ENCODE assay signal across 8 mouse cellular contexts in genomic region chr7:47132180-47132930, GRCm38 (mm10). TPM values are rescaled to one million over a fixed set of nuclear protein-coding genes. Genes with fewer than 3 reads are reported as not detected.
DNase-seq lines count a peak whose midpoint lies in the region; ATAC-seq and TF ChIP-seq lines count a peak whose summit lies in the region.

No protein-coding gene starts in this region.

- no peak for DNase-seq in lung, adult 18-20 months
- peak; percentile 54 to 67 for DNase-seq in cerebellum, postnatal 25 days
- peak; percentile 68 to 75 for DNase-seq in frontal cortex, postnatal 14 days (ENCODE audit: low spot score in 2 of 2)
- DNase-seq in layer of hippocampus, adult 9-11 months: peak; percentile 60

- H3K27ac ChIP-seq in lung, embryonic 16.5 days (ENCODE audit: low read length): no peak overlapping the region
- no peak overlapping the region for H3K27ac ChIP-seq in small intestine, adult 2 months (ENCODE audit: insufficient read depth, low read depth, low read length)

- TF ChIP-seq POLR2A in small intestine, adult 2 months (IDR thresholded peaks at IDR 0.05; ENCODE audit: low read depth, low read length): no peak

- peaks cover 48% of the 10 kb centered on the region for H3K27me3 ChIP-seq in lung, embryonic 16.5 days (ENCODE audit: control insufficient read depth, insufficient read depth, low read depth, low read length)
- H3K27me3 ChIP-seq in small intestine, adult 2 months (ENCODE audit: control insufficient read depth, insufficient read depth, low read length): peaks cover 15% of the 10 kb centered on the region

- ATAC-seq in lung, embryonic 16.5 days (ENCODE audit: low read depth): peak; percentile 75
- ATAC-seq in megakaryocyte, adult 5-6 weeks (ENCODE audit: poor library complexity, severe bottlenecking): 0 out of 2 replicates have a peak, but pooled peaks have one; percentile 11
- ATAC-seq in activated CD4-positive, CD25-positive, alpha-beta regulatory T cell, adult 4 months: no peak

- H3K4me1 ChIP-seq in lung, embryonic 16.5 days (replicated peaks; ENCODE audit: control insufficient read depth, insufficient read depth, low read length): peaks cover 8% of the 10 kb centered on the region
- H3K4me1 ChIP-seq in small intestine, adult 2 months (ENCODE audit: control insufficient read depth, insufficient read depth, insufficient read length, low read length): no peaks in the 10 kb centered on the region

- H3K9me3 ChIP-seq in lung, embryonic 16.5 days (ENCODE audit: control insufficient read depth, low read length): no peaks in the 10 kb centered on the region

- under 1% methylated on average over 64 of the region's 65 CpGs for WGBS in lung, embryonic 16.5 days
- 1% methylated on average over 65 of the region's 65 CpGs for WGBS in small intestine, adult 2 months

- no peak for TF ChIP-seq CTCF in small intestine, adult 2 months (IDR thresholded peaks at IDR 0.05; ENCODE audit: extremely low read depth, insufficient read length, insufficient replicate concordance, low read depth, low read length)

- peak overlapping the region; percentile 69 for H3K9ac ChIP-seq in lung, embryonic 16.5 days (ENCODE audit: low read length)

- no peaks in the 10 kb centered on the region for H3K36me3 ChIP-seq in lung, embryonic 16.5 days (ENCODE audit: control insufficient read depth, insufficient read depth, low read length)
- H3K36me3 ChIP-seq in small intestine, adult 2 months (ENCODE audit: control insufficient read depth, insufficient read depth, low read length): no peaks in the 10 kb centered on the region

- peak overlapping the region; percentile 67 for H3K4me3 ChIP-seq in lung, embryonic 16.5 days (ENCODE audit: low read length)
- H3K4me3 ChIP-seq in small intestine, adult 2 months (ENCODE audit: low read depth, low read length): peak overlapping the region; percentile 48

- H3K4me2 ChIP-seq in lung, embryonic 16.5 days (ENCODE audit: low read depth, low read length): peak overlapping the region; percentile 96

RNA-seq across cellular contexts. Expression of gene Ptpn5, which starts 1.1 kb away (rescaled TPM):
- 5.9 and 6.9 TPM in 2 replicates for polyA plus RNA-seq in lung, embryonic 16.5 days (2015; fragmentation: Nextera tagmentation; extraction: Ambion mirVana)
- not detected in 2 replicates for total RNA-seq in megakaryocyte, adult 5-6 weeks (2015)
- not detected in 2 replicates for total RNA-seq in megakaryocyte, adult 5-6 weeks (2017)
- polyA plus RNA-seq in small intestine, adult 2 months (2012; rRNA removed): 1.1 and 1.5 TPM in 2 replicates
- 1 to 10 TPM; 2.1 to 9.3 TPM for polyA plus RNA-seq in activated CD4-positive, CD25-positive, alpha-beta regulatory T cell, adult 4 months (2017; shearing (Covaris generic))

Comparison
In these comparisons a context has a peak if more than half of its experiments do, and no peak if none do; other contexts are left out.
1. DNase-seq: peak in cerebellum, postnatal 25 days (2 of 2), frontal cortex, postnatal 14 days (2 of 2) and layer of hippocampus, adult 9-11 months (single experiment); none in lung, adult 18-20 months (0 of 2).